Mouse (Mus musculus) retina, embryonic 14.5 days (tissue): Measurements from ENCODE around the gene Bcl6b.
A peak's percentile ranks its signal among the peaks of the same experiment; 100 is the strongest.

Experiments
- DNase-seq: peaks from one replicate; pipeline ENCODE4 v3.0.0-alpha.2; 2015; ENCODE audit warnings: low spot score

Gene Bcl6b

GRCm38 (mm10) chr11:70212423-70212822, 17.2 kb downstream of the Bcl6b start, which contains the start of gene Slc16a11:
Slc16a11 (plus strand) TSS chr11:70212752.
- DNase-seq: no peak

DNA sequence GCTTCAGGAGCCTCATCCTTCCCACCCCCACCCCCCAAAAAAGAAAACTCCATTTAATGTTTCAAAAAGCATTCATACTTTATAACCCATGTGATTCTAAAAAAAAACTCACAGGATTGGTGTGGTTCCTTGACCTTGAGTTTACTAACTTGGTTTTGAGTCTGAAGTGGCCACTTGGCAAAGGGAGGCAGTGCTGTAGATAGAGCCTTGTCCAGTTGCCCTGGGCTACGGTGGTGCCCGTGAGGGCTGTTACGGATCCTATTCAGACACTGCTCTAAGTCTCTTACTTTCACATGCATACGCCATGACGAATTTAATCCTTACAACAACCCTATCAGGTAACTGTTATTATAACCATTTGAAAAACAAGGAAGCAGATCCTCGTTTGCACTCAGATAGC, 17.6 kb downstream of the Bcl6b start:
- DNase-seq: no peak

GRCm38 (mm10) chr11:70210681-70211080, 18.9 kb downstream of the Bcl6b start:
- DNase-seq: no peak

DNA sequence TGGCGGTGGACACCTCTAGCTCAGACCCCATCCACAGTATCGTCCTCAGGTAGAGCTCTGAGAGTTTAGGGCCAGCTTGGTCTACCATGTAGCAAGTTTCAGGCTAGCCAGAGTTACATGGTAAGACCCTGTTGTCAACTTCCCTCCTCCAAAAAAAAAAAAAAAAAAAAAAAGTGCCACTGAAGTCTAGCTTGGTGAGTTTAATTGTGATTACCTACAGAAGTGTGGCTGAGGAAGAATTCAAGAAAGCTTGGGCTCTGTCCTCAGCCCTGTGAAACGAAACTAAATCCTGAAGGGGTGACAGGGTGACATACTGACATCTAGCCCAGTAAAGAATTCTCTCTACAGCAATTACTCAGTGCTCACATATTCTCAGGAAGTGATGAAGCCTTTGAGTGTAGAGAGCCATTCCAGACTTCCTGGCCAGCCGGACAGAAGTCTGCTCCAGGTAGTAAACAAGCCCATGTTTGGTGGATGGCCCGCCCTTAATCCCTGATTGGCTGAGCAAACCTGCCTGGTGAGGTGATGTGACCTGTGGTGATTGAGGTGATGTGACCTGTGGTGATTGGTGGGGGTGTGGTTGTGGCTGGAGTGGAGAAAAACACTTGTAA, 20.7 kb downstream of the Bcl6b start:
- no peak for DNase-seq

DNA sequence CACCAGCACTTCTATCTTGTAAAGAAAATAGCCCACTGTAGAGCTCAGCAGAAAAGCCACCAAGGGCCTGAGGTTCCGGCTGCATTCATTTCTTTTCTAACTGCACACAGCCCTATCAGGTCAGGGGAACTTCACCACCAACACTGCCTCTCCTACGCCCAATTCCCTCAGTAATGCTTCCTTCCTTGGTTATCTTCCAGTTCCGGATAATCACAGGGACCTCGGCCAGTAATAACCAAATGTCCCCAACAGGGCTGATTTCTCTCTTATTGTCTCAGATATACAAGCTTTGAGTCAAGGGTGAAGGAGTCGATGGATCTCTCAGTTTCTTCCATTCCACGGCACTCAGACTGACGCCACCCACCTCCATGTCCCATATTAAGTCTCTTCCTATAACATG, 22.3 kb downstream of the Bcl6b start:
- DNase-seq: no peak

GRCm38 (mm10) chr11:70206801-70207200, 22.8 kb downstream of the Bcl6b start:
- no peak for DNase-seq

DNA sequence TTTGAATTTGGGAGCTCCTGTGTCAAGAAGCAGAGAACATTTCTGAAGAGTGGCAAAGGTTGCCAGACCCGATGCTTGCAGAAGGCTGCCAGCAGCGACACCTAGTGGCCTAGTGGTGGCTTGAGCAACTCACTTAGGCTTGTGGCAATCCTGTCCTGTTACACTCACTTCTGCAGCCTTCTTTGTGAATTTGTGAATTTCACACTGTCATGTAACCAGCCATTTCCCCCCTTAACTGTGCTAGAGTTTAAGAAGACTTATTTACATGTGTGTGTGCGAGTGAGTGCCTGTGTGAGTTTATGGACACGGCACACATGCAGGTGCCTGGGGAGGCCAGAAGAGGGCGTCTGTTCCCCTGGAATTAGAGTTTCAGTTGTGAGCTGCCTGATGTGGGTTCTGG, 27.9 kb downstream of the Bcl6b start:
- peak; percentile 90 for DNase-seq

- no peak for DNase-seq
These were observed 29.5 kb downstream of the Bcl6b start for GRCm38 (mm10) chr11:70200036-70200608.

DNA sequence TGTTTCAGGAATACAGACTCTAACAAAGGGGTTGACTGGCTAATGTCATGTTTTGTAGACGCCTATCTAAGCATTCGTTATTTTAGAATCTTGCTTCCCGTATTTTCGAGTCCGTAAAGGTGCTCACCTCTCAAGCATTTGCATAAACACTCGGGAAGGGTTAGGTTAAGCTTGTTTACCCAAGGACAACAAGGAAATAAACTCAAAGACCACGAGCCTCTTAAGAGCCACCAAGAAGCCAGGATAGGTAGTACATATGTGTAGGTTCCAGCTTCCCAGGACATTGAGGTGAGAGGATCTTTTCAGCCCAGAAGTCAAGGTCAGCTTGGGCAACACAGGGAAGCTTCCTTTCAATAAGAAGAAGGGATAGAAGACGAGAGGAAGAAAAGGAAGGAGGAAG, 30.5 kb downstream of the Bcl6b start:
- DNase-seq: no peak

DNA sequence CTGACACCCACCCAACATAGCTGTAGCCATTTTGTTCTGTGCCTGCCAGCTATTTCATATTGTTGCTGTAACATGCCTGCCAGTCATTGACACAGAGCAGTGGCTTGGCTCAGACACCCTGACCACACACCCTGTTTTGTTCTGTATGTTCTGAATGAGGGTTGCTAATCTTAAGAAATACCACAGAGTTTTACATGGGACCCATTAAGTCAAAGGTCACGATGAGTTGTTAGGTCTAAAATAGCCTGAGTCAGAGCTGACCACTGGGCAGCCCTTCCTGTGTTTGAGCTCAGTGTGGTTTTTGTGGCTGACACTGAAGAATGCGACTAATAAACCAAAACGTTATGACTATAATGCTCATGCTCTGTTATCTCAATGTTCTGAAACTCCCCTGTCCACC, 31.3 kb downstream of the Bcl6b start:
- DNase-seq: no peak

- DNase-seq: no peak
These were observed 36.0 kb downstream of the Bcl6b start for GRCm38 (mm10) chr11:70193354-70194285.

DNA sequence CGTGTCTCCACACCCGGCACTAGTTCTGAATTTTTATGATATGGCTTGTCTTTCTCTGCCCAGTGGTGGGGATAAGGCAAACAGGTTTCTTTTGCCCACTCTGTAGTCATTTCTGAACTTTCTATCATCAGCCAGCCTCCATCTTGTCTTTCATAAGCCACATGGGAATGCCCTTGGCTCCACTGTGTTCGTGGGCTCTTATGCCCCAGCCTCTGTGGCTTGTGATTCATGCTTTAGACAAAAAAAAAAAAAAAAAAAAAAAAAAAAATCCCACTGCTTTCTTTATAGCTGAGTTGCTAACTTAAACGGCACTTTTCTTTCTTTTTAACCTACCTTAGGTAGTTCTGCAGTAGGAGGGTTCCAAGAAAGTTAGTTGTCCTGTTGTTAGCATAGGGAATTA, 37.4 kb downstream of the Bcl6b start:
- no peak for DNase-seq

GRCm38 (mm10) chr11:70191188-70191587, 38.4 kb downstream of the Bcl6b start:
- no peak for DNase-seq

GRCm38 (mm10) chr11:70189319-70190134, 40.1 kb downstream of the Bcl6b start:
- no peak for DNase-seq

GRCm38 (mm10) chr11:70185120-70185519, 44.5 kb downstream of the Bcl6b start:
- DNase-seq: no peak

DNA sequence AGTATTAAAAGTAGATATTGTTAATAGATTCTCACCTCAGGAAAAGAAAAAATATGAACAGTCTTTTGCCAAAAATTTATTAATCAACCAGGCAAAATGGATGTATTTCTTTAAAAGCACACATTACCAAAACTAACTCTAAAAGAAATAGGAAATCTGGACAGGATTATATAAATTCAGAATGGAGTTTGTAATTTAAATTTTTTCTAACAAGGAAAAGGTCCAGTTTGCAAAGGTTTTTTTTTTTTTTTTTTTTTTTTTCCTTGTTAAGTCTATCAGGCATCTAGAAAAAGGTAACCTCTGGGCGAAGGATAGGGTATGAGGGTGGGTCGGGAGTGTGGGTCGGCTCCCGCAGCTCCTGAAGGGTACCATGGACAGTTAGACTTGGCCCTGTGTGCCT, 49.1 kb downstream of the Bcl6b start:
- no peak for DNase-seq

DNA sequence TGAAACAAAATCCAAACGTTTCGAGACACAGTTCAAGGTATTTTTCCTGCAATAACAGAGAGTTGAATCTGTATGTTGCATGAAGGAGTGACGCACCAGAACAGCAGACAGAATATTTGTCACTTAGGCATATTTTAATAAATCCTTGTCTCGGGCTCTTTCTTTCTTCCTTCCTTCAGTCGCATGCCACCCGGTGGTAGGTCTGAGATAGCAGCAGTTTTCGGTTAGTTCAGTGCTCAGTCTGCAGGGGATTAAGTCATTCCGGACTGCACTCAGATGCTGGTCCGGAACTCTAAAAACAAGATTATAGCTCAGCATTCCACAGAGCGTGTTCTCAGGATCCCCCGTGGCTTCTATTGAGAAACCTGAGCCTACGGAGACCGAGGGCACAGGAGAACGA, 50.2 kb downstream of the Bcl6b start:
- DNase-seq: peak; percentile 67

GRCm38 (mm10) chr11:70178756-70179155, 50.8 kb downstream of the Bcl6b start:
- DNase-seq: no peak

- no peak for DNase-seq
These were observed 51.3 kb downstream of the Bcl6b start for GRCm38 (mm10) chr11:70178311-70178710.

DNA sequence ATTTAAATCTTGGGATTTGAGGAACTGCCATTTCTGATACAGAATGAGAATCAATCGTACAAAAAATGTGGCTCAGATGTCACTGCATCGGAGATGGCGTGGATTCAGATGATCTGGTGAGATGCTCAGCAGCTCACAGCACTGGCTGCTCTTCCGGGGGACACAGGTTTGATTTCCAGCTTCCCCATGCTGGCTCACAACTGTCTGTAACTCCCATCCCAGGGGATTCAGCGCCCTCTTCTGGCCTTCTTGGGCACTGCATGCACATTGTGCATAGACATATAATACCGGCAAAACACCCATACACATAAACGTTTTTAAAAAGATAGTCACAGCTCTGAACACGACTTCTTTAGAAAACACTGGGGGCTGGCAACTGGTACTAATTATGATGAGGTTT, 52.0 kb downstream of the Bcl6b start:
- no peak for DNase-seq

DNA sequence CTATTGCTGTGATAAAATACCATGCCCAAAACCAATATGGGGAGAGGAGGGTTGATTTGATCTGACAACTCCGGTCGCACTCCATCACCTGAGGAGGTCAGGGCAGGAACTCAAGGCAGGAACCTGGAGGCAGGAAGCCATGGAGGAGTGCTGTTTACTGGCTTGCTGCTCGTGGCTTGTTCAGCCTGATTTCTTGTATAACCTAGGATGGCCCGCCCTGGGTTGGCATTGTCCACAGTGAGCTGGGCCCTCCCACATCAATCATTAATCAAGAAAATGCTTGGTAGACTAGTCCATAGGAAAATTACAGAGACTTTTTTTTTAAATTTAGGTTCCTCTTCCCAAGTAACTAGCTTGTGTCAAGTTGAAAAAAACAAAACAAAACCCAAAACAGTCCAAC, 55.1 kb downstream of the Bcl6b start:
- no peak for DNase-seq
